In the genomic region with DNA sequence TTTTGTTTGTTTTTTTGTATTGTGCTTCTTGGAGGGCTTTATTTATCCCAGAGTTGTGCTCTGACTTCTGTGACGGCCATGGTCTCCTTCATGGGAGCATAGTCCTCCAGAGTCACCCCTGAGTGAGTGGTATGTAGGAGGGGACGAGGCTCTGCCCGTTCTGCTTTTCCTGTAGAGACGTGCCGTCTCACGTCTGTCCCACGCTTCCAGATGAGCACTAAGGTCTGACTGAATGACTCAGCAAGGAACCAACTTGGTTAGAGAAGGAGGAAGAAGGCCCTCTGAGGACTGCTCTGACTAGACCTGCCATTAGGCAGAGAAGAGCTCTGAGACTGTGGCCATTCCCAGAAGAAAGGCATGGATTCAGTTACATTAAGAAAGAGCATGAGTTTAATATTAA, we compare ENCODE assay signal across 10 mouse cellular contexts.
DNase-seq lines count a peak whose midpoint lies in the region; ATAC-seq lines count a peak whose summit lies in the region.
"Had no signal": no experiment of that assay in that cellular context is flagged by ENCODE, and none has a peak within 500 bp of the region (broad histone marks: within the 10 kb centered on the region; RNA-seq: fewer than 3 reads in every experiment).

No protein-coding gene starts in this region.

- no peak for DNase-seq in frontal cortex, adult 2 months (ENCODE audit: extremely low spot score in 1 of 2, low spot score in 1 of 2)
- no peak for DNase-seq in midbrain, embryonic 10.5 days (ENCODE audit: low spot score)
- no peak for DNase-seq in left cerebral cortex, postnatal 14 days (ENCODE audit: low spot score in 2 of 2)
- no peak for DNase-seq in layer of hippocampus, adult 9-11 months

- H3K27me3 ChIP-seq in midbrain, embryonic 15.5 days (replicated peaks) = no peaks in the 10 kb centered on the region
- H3K27me3 ChIP-seq in midbrain, embryonic 10.5 days (ENCODE audit: low read depth, poor library complexity, severe bottlenecking) = no peaks in the 10 kb centered on the region
- no peaks in the 10 kb centered on the region for H3K27me3 ChIP-seq in stomach, embryonic 16.5 days (ENCODE audit: control insufficient read depth, insufficient read depth, low read length)
- H3K27me3 ChIP-seq: hindbrain, embryonic 12.5 days; limb, embryonic 13.5 days had no signal

- H3K36me3 ChIP-seq in midbrain, embryonic 15.5 days (replicated peaks) = peaks cover 3% of the 10 kb centered on the region; the same call in 1 of the 2 replicates
- H3K36me3 ChIP-seq in midbrain, embryonic 10.5 days = peaks cover 46% of the 10 kb centered on the region
- H3K36me3 ChIP-seq in stomach, embryonic 16.5 days (ENCODE audit: control insufficient read depth, insufficient read depth, low read length) = no peaks in the 10 kb centered on the region

- intact Hi-C loops in left cerebral cortex, postnatal 14 days (cut with DNase I) = no loop called here

- peaks cover 39% of the 10 kb centered on the region for H3K4me1 ChIP-seq in midbrain, embryonic 15.5 days
- peaks cover 12% of the 10 kb centered on the region; the same call in 1 of the 2 replicates for H3K4me1 ChIP-seq in midbrain, embryonic 10.5 days
- peaks cover 18% of the 10 kb centered on the region for H3K4me1 ChIP-seq in stomach, embryonic 16.5 days (ENCODE audit: control insufficient read depth, insufficient read depth, low read length)

- H3K9me3 ChIP-seq in midbrain, embryonic 15.5 days = no peaks in the 10 kb centered on the region
- H3K9me3 ChIP-seq in midbrain, embryonic 10.5 days (replicated peaks) = no peaks in the 10 kb centered on the region
- H3K9me3 ChIP-seq in stomach, embryonic 16.5 days (replicated peaks; ENCODE audit: control insufficient read depth, low read length) = no peaks in the 10 kb centered on the region
- H3K9me3 ChIP-seq: hindbrain, embryonic 12.5 days; limb, embryonic 13.5 days had no signal

- H3K4me2 ChIP-seq in midbrain, embryonic 15.5 days = no peak overlapping the region
- H3K4me2 ChIP-seq in stomach, embryonic 16.5 days (ENCODE audit: low read depth, low read length) = no peak overlapping the region
- H3K4me2 ChIP-seq: hindbrain, embryonic 12.5 days; limb, embryonic 13.5 days had no signal

- peak; percentile 48 for ATAC-seq in frontal cortex, adult (ENCODE audit: low TSS enrichment)
- ATAC-seq in midbrain, embryonic 15.5 days (replicated peaks) = no peak
- peak; percentile 32 for ATAC-seq in inflammation-experienced regulatory T-cells, adult 6 months
- ATAC-seq in stomach, embryonic 16.5 days (ENCODE audit: insufficient read depth, low FRiP score) = peak; percentile 25; the same call in 1 of the 2 replicates

- no peak overlapping the region for H3K9ac ChIP-seq in midbrain, embryonic 15.5 days
- no peak overlapping the region for H3K9ac ChIP-seq in stomach, embryonic 16.5 days (ENCODE audit: low read length)
- H3K9ac ChIP-seq: hindbrain, embryonic 12.5 days; limb, embryonic 13.5 days had no signal

- peak overlapping the region; percentile 5; the same call in 1 of the 2 replicates for H3K27ac ChIP-seq in midbrain, embryonic 15.5 days
- H3K27ac ChIP-seq in midbrain, embryonic 10.5 days (replicated peaks) = no peak overlapping the region
- peak overlapping the region; percentile 8; the same call in 1 of the 2 replicates for H3K27ac ChIP-seq in stomach, embryonic 16.5 days (ENCODE audit: low read length)
- H3K27ac ChIP-seq: limb, embryonic 13.5 days had no signal

- 74% methylated on average over 7 of the region's 7 CpGs for WGBS in midbrain, embryonic 15.5 days
- WGBS in midbrain, embryonic 10.5 days = 78% methylated on average over 7 of the region's 7 CpGs
- WGBS in stomach, embryonic 16.5 days = 67% methylated on average over 7 of the region's 7 CpGs

- no peak overlapping the region for H3K4me3 ChIP-seq in midbrain, embryonic 15.5 days
- H3K4me3 ChIP-seq in midbrain, embryonic 10.5 days = no peak overlapping the region
- H3K4me3 ChIP-seq in stomach, embryonic 16.5 days (replicated peaks; ENCODE audit: low read length) = no peak overlapping the region
- H3K4me3 ChIP-seq: hindbrain, embryonic 12.5 days; limb, embryonic 13.5 days had no signal
